Mouse (Mus musculus): ENCODE measurements around the gene Spred2. TPM values are rescaled to one million over a fixed set of nuclear protein-coding genes. Genes with fewer than 3 reads are reported as not detected.

The Spred2 gene
- total and polyA plus RNA-seq, 2 experiments from 2014 or later = 8.7 to 16.9 TPM

DNA sequence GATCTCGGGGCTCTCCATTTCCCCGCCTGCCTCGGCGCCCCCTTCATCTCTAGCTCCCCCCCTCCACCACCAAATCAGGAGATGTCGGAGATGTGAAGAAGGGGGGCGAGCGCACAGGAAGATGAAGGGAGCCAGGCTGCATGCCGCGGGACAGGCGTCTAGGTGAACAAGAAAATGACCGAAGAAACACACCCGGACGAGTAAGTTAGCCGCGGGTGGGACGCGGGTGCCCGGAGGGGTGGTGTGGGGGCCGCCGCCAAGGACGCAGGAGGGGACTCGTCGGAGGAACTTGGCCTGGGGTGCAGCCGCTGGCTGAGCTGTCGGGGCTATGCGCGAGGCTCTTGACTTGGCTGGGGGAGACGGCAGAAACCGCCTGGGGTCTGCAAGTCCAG lies 578 bp downstream of the Spred2 start:
- under 1% methylated on average over 29 of the region's 29 CpGs for WGBS
- no peaks in the 10 kb centered on the region for H3K27me3 ChIP-seq (ENCODE audit: insufficient read depth, low read length)
- H3K27ac ChIP-seq = peak overlapping the region; percentile 97
- H3K4me3 ChIP-seq (ENCODE audit: low read length) = peak overlapping the region; percentile 95
- H3K9me3 ChIP-seq (ENCODE audit: low read length) = no peaks in the 10 kb centered on the region
- ATAC-seq = no peak; the same call in 1 of the 2 replicates
- peaks cover 5% of the 10 kb centered on the region; the same call in 1 of the 2 replicates for H3K4me1 ChIP-seq (ENCODE audit: insufficient read depth, low read length)
- peak overlapping the region; percentile 63 for H3K4me2 ChIP-seq (ENCODE audit: low read depth, low read length)
- H3K9ac ChIP-seq (replicated peaks; ENCODE audit: low read length) = peak overlapping the region; percentile 97
- no peaks in the 10 kb centered on the region for H3K36me3 ChIP-seq (ENCODE audit: insufficient read depth, low read length)
- no peak for TF ChIP-seq CTCF (IDR thresholded peaks at IDR 0.05; ENCODE audit: low read depth)
- peak; percentile 65 for DNase-seq (ENCODE audit: low spot score)

DNA sequence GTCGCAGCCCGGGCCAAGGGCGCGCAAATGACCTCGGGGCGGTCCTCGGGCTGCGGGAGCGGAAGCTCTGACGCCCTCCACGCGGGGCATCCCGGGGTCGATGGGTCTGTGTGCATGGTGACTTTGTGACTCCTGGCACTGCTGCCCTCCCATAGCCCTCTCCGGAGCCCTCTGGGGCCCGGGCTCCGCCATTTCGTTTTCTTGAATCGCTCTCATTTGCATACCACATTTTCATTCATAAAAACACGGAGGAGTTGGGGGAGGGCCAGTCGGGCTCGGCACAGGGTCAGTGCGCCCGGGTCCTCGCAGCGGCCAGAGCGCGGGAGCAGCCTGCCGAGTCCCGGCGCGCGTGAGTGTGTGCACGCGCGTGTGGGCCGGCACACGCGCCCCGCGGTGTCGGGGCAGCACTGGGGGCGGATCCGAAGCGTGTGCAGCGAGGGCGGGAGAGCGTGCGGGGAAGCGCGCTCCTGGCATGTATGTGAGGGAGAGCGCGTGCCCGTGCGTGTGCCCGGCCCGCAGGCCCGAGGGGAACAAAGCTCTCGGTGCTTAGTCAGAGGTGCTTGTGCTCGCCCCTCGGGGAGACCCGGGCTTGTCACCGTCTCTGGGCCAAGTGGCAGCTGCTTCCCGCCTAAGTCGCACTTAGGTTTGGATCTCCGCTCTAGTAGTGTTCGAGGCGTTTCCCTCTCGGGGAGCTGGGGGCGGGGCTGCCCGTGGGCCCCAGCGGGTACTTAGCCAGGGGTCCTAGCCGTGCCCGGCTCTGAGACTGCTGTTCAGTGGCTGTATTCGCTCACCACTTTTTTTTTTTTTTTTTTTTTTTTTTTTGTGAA lies 1.2 kb downstream of the Spred2 start:
- Histone ChIP-seq H3K27ac (peak overlapping the region; percentile 97), H3K4me3 (ENCODE audit: low read length) (peak overlapping the region; percentile 95), H3K9ac (replicated peaks; ENCODE audit: low read length) (peak overlapping the region; percentile 97), H3K27me3 (ENCODE audit: insufficient read depth, low read length) (no peaks in the 10 kb centered on the region), H3K36me3 (ENCODE audit: insufficient read depth, low read length) (no peaks in the 10 kb centered on the region), H3K4me1 (ENCODE audit: insufficient read depth, low read length) (peaks cover 5% of the 10 kb centered on the region; the same call in 1 of the 2 replicates), H3K4me2 (ENCODE audit: low read depth, low read length) (peak overlapping the region; percentile 63), H3K9me3 (ENCODE audit: low read length) (no peaks in the 10 kb centered on the region)
- peak; percentile 93 for DNase-seq (ENCODE audit: low spot score)
- 1% methylated on average over 71 of the region's 75 CpGs for WGBS
- peak; percentile 79 for ATAC-seq
- no peak for TF ChIP-seq CTCF (IDR thresholded peaks at IDR 0.05; ENCODE audit: low read depth)

DNA sequence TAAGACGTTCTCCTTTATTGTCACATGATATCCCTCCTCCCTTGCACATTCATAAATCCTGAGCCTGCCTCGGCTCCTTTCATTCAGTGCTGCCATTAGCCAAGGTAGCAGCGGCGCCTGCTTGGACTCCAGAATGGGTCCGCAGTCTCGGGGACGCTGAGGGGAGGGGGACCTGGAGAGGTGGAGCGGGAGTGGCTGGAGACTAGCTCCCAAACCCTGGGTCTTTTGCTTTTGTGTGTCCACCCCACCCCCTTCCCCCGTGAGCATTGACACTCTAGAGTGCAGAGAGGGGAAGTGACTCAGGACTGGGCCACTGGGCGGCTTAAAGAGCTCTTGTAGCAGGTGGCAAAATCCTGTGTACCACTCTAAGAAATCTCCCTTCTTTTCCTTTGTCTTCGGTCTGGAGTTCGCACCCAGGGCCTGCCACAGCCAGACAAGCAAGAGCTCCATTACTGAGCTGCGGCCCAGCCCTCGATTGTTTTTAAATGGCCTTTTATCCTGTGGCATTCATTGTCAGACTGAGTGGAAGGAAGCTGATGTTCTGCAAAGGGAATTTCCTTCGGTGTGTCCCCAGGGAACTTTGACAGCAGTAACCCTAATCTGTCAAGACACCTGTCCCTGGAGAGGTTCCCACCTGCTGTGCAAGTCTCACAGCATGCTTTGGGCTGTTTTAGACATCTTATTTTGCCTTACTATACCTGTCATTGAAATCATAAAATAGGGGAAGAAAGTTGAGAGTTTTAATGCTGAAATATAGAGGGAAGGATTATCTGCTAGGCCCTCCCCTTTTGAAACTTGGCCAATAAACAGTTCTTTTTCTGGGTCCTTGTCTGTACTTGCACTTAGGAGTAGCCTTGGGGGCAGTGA lies 2.0 kb downstream of the Spred2 start:
- H3K27ac ChIP-seq = peak overlapping the region; percentile 97
- DNase-seq (ENCODE audit: low spot score) = peak; percentile 77
- H3K9me3 ChIP-seq (ENCODE audit: low read length) = no peaks in the 10 kb centered on the region
- peak overlapping the region; percentile 95 for H3K4me3 ChIP-seq (ENCODE audit: low read length)
- peak overlapping the region; percentile 63 for H3K4me2 ChIP-seq (ENCODE audit: low read depth, low read length)
- H3K36me3 ChIP-seq (ENCODE audit: insufficient read depth, low read length) = no peaks in the 10 kb centered on the region
- ATAC-seq = peak; percentile 60
- H3K9ac ChIP-seq (replicated peaks; ENCODE audit: low read length) = peak overlapping the region; percentile 97
- peak; percentile 17; the same call in 1 of the 2 replicates for TF ChIP-seq CTCF (IDR thresholded peaks at IDR 0.05; ENCODE audit: low read depth)
- WGBS = under 1% methylated on average over 15 of the region's 15 CpGs
- peaks cover 5% of the 10 kb centered on the region; the same call in 1 of the 2 replicates for H3K4me1 ChIP-seq (ENCODE audit: insufficient read depth, low read length)
- no peaks in the 10 kb centered on the region for H3K27me3 ChIP-seq (ENCODE audit: insufficient read depth, low read length)

DNA sequence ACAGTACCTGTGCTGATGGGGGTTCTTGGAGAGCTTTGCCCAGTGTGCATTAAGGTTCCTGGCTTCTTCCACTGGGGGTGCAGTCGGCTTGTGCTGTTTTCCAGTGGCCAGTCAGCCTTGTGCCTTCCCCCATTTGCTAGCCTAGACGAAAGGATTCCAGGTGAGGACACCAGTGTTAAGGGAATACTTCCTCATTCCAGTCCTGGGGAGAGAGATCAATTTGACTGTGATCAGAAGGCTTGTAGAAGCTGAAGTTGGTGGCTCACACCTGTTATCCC lies 2.6 kb downstream of the Spred2 start:
- H3K27ac ChIP-seq = no peak overlapping the region
- H3K27me3 ChIP-seq (ENCODE audit: insufficient read depth, low read length) = no peaks in the 10 kb centered on the region
- H3K9ac ChIP-seq (replicated peaks; ENCODE audit: low read length) = 0 out of 2 replicates have a peak overlapping the region, but pooled peaks have one; percentile 97
- no peaks in the 10 kb centered on the region for H3K9me3 ChIP-seq (ENCODE audit: low read length)
- H3K4me3 ChIP-seq (ENCODE audit: low read length) = peak overlapping the region; percentile 95
- H3K36me3 ChIP-seq (ENCODE audit: insufficient read depth, low read length) = no peaks in the 10 kb centered on the region
- no peak for DNase-seq (ENCODE audit: low spot score)
- no peak for ATAC-seq
- no peak for TF ChIP-seq CTCF (IDR thresholded peaks at IDR 0.05; ENCODE audit: low read depth)
- 64% methylated on average over 2 of the region's 2 CpGs for WGBS
- H3K4me1 ChIP-seq (ENCODE audit: insufficient read depth, low read length) = peaks cover 5% of the 10 kb centered on the region; the same call in 1 of the 2 replicates
- peak overlapping the region; percentile 63 for H3K4me2 ChIP-seq (ENCODE audit: low read depth, low read length)

DNA sequence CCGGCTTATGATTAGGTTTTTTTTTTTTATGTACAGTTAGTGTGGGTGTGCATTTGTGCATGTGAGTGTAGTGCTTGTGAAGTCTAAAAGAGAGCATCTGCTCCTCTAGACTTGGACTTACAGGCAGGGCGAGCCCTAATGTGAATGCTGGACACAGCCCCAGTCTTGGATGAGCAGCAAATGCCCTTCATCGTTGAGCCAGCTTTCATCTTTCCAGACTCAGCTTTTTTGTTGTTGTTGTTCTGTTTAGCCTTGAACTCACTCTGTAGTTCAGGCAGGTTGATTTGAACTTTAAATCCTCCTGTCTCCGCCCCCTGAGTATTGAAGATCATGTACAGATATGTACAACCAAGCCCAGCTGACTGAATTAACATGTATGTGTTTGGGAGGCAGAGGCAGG lies 4.5 kb downstream of the Spred2 start:
- no peak overlapping the region for H3K4me2 ChIP-seq (ENCODE audit: low read depth, low read length)
- H3K4me3 ChIP-seq (ENCODE audit: low read length) = no peak overlapping the region
- ATAC-seq = no peak
- no peak for DNase-seq (ENCODE audit: low spot score)
- 84% methylated on average over 4 of the region's 4 CpGs for WGBS
- no peak for TF ChIP-seq CTCF (IDR thresholded peaks at IDR 0.05; ENCODE audit: low read depth)
- H3K4me1 ChIP-seq (ENCODE audit: insufficient read depth, low read length) = peaks cover 5% of the 10 kb centered on the region; the same call in 1 of the 2 replicates
- H3K27ac ChIP-seq = no peak overlapping the region
- no peaks in the 10 kb centered on the region for H3K9me3 ChIP-seq (ENCODE audit: low read length)
- H3K27me3 ChIP-seq (ENCODE audit: insufficient read depth, low read length) = no peaks in the 10 kb centered on the region
- H3K36me3 ChIP-seq (ENCODE audit: insufficient read depth, low read length) = no peaks in the 10 kb centered on the region
- H3K9ac ChIP-seq (replicated peaks; ENCODE audit: low read length) = no peak overlapping the region

DNA sequence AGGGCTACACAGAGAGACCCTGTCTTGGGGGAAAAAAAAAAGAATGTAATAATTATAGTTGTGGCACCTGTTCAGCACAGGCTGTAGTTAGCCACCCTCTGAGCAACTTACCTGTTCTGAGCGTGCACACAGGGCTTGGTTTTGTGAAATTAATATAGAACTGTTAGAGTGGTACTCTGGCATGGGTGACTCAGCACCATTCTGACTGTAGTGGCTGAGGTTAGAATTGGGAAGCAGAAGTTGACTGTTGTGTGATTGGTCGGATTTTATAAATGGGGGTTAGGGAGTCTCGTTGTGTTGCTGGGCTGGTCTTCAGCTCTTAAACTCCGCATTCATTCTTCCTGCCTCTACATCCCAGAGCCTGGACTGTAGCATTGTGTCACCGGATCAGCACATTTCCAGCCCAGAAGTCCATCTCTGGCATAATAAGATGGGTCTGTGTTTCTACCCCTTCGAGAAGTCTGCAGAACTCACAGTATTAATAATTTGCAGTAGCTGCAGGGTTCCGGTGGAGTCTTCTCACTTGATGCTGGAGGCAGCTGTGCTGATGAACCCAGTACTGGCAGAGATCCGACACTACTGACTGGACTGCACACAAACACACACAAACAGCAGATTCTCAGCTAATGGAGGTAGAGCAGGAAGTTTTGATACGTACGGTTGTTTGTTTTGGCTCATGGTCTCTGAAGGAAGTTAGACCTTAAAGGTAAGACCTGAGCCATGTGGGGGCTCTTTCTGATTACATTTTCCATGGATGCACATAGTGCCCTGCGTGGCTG lies 5.1 kb downstream of the Spred2 start:
- H3K36me3 ChIP-seq (ENCODE audit: insufficient read depth, low read length) = no peaks in the 10 kb centered on the region
- TF ChIP-seq CTCF (IDR thresholded peaks at IDR 0.05; ENCODE audit: low read depth) = no peak
- no peak overlapping the region for H3K4me2 ChIP-seq (ENCODE audit: low read depth, low read length)
- no peak overlapping the region for H3K27ac ChIP-seq
- no peak for DNase-seq (ENCODE audit: low spot score)
- no peak for ATAC-seq
- H3K9ac ChIP-seq (replicated peaks; ENCODE audit: low read length) = no peak overlapping the region
- H3K4me3 ChIP-seq (ENCODE audit: low read length) = no peak overlapping the region
- no peaks in the 10 kb centered on the region for H3K27me3 ChIP-seq (ENCODE audit: insufficient read depth, low read length)
- peaks cover 5% of the 10 kb centered on the region; the same call in 1 of the 2 replicates for H3K4me1 ChIP-seq (ENCODE audit: insufficient read depth, low read length)
- H3K9me3 ChIP-seq (ENCODE audit: low read length) = no peaks in the 10 kb centered on the region
- WGBS = 59% methylated on average over 11 of the region's 11 CpGs
